Mouse (Mus musculus): Measurements from ENCODE around the gene 1110008L16Rik. TPM values are rescaled to one million over a fixed set of nuclear protein-coding genes. Genes with fewer than 3 reads are reported as not detected.
"Not testable (repeated sequence)": the region's sequence is repeated elsewhere in the genome, so short reads cannot be mapped to it uniquely, and the experiment has no call there.

1110008L16Rik gene
- polyA plus RNA-seq (2014; fragmentation: Nextera tagmentation; extraction: Ambion mirVana): 9.5 and 10.5 TPM in 2 replicates

- no peak within 1 kb of the TSS for H3K27ac ChIP-seq (replicated peaks; ENCODE audit: low read depth, low read length)
- no peak for DNase-seq
- no peaks in the 10 kb centered on the region for H3K9me3 ChIP-seq (ENCODE audit: control insufficient read depth, low read length)
- H3K4me3 ChIP-seq (replicated peaks; ENCODE audit: low read depth, low read length): no peak within 1 kb of the TSS
- peak within 1 kb of the TSS; percentile 64; the same call in 1 of the 2 replicates for H3K4me2 ChIP-seq (ENCODE audit: low read length)
- ATAC-seq (ENCODE audit: low FRiP score, low TSS enrichment): no peak
- no peak within 1 kb of the TSS for H3K9ac ChIP-seq (replicated peaks; ENCODE audit: low read length)
- WGBS: 95% methylated on average over 5 of the region's 5 CpGs
- H3K4me1 ChIP-seq (ENCODE audit: control insufficient read depth, insufficient read depth, low read length): peaks cover 23% of the 10 kb centered on the region
- H3K27me3 ChIP-seq (ENCODE audit: control insufficient read depth, insufficient read depth, low read length): no peaks in the 10 kb centered on the region
- peaks cover 35% of the 10 kb centered on the region for H3K36me3 ChIP-seq (ENCODE audit: control insufficient read depth, insufficient read depth, low read length)
Observed at GRCm38 (mm10) chr12:55299336-55299735, at the start of gene 1110008L16Rik. Gene 1110008L16Rik (plus strand): TSS chr12:55299577.

DNA sequence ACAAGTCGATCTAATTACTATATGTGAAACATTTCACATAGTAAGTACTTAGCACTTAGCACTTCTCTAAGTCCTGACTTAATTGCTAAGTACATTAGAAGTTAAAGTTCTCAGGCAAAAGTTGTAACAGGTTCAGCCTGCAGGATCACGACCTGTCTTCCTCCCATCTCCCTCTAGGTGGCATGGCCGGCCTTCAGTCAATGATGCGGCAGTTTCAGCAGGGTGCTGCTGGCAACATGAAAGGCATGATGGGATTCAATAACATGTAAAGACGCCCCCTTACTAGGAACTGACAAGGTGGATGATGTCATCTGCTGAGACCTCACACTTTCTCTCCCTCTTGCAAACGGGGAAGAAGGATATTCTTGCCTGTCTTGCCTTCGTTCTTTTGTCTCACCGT lies 37.4 kb upstream of the 1110008L16Rik start:
- not testable (repeated sequence) for H3K4me1 ChIP-seq (ENCODE audit: control insufficient read depth, insufficient read depth, low read length); DNase-seq; H3K9me3 ChIP-seq (ENCODE audit: control insufficient read depth, low read length); H3K4me2 ChIP-seq (ENCODE audit: low read length); H3K27ac ChIP-seq (replicated peaks; ENCODE audit: low read depth, low read length); ATAC-seq (ENCODE audit: low FRiP score, low TSS enrichment); H3K27me3 ChIP-seq (ENCODE audit: control insufficient read depth, insufficient read depth, low read length); H3K4me3 ChIP-seq (replicated peaks; ENCODE audit: low read depth, low read length); H3K9ac ChIP-seq (replicated peaks; ENCODE audit: low read length)
- WGBS: no CpG with 5 or more reads among the region's 8 CpGs
- peaks cover 16% of the 10 kb centered on the region for H3K36me3 ChIP-seq (ENCODE audit: control insufficient read depth, insufficient read depth, low read length)

- whole genome bisulfite sequencing: no CpG with 5 or more reads among the region's 5 CpGs
Observed at GRCm38 (mm10) chr12:55263385-55263784, 36.0 kb upstream of the 1110008L16Rik start.

GRCm38 (mm10) chr12:55272243-55272642 lies 27.1 kb upstream of the 1110008L16Rik start:
- WGBS: 81% methylated on average over 3 of the region's 3 CpGs

More at GRCm38 (mm10) chr12:55263385-55263784, 36.0 kb upstream of the 1110008L16Rik start:
- DNase-seq; H3K4me3 ChIP-seq (replicated peaks; ENCODE audit: low read depth, low read length); H3K4me1 ChIP-seq (ENCODE audit: control insufficient read depth, insufficient read depth, low read length); ATAC-seq (ENCODE audit: low FRiP score, low TSS enrichment); H3K27me3 ChIP-seq (ENCODE audit: control insufficient read depth, insufficient read depth, low read length); H3K36me3 ChIP-seq (ENCODE audit: control insufficient read depth, insufficient read depth, low read length); H3K4me2 ChIP-seq (ENCODE audit: low read length); H3K9ac ChIP-seq (replicated peaks; ENCODE audit: low read length); H3K27ac ChIP-seq (replicated peaks; ENCODE audit: low read depth, low read length); H3K9me3 ChIP-seq (ENCODE audit: control insufficient read depth, low read length): not testable (repeated sequence)

DNA sequence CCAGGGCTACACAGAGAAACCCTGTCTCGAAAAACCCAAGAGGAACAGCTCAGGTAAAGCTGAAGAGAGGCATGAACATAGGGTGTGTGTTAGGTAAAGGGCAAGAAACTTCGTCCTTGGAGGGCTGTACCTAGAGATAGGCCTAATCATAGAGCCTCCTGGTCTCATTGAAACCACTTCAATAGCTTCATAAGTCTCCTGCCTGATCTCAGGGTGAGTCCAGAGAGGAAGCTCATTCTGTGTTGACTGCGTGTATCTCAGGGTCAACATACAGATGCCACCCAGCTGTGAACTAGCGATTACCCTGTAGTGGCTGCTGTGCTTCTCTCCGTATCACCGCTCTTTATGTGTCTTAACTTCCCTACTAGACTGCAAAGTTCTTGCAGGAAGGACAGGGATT lies 21.8 kb upstream of the 1110008L16Rik start:
- H3K27ac ChIP-seq (replicated peaks; ENCODE audit: low read depth, low read length); H3K36me3 ChIP-seq (ENCODE audit: control insufficient read depth, insufficient read depth, low read length); H3K4me2 ChIP-seq (ENCODE audit: low read length); H3K4me1 ChIP-seq (ENCODE audit: control insufficient read depth, insufficient read depth, low read length); H3K27me3 ChIP-seq (ENCODE audit: control insufficient read depth, insufficient read depth, low read length); DNase-seq; H3K4me3 ChIP-seq (replicated peaks; ENCODE audit: low read depth, low read length); H3K9ac ChIP-seq (replicated peaks; ENCODE audit: low read length); H3K9me3 ChIP-seq (ENCODE audit: control insufficient read depth, low read length); ATAC-seq (ENCODE audit: low FRiP score, low TSS enrichment): not testable (repeated sequence)
- WGBS: 95% methylated on average over 3 of the region's 6 CpGs

More at GRCm38 (mm10) chr12:55272243-55272642, 27.1 kb upstream of the 1110008L16Rik start:
- H3K9ac ChIP-seq (replicated peaks; ENCODE audit: low read length): no peak overlapping the region
- no peaks in the 10 kb centered on the region for H3K27me3 ChIP-seq (ENCODE audit: control insufficient read depth, insufficient read depth, low read length)
- H3K4me1 ChIP-seq (ENCODE audit: control insufficient read depth, insufficient read depth, low read length): no peaks in the 10 kb centered on the region
- H3K9me3 ChIP-seq (ENCODE audit: control insufficient read depth, low read length): no peaks in the 10 kb centered on the region
- ATAC-seq (ENCODE audit: low FRiP score, low TSS enrichment): no peak
- H3K27ac ChIP-seq (replicated peaks; ENCODE audit: low read depth, low read length): no peak overlapping the region
- H3K36me3 ChIP-seq (ENCODE audit: control insufficient read depth, insufficient read depth, low read length): no peaks in the 10 kb centered on the region
- no peak overlapping the region for H3K4me2 ChIP-seq (ENCODE audit: low read length)
- no peak for DNase-seq
- no peak overlapping the region for H3K4me3 ChIP-seq (replicated peaks; ENCODE audit: low read depth, low read length)

DNA sequence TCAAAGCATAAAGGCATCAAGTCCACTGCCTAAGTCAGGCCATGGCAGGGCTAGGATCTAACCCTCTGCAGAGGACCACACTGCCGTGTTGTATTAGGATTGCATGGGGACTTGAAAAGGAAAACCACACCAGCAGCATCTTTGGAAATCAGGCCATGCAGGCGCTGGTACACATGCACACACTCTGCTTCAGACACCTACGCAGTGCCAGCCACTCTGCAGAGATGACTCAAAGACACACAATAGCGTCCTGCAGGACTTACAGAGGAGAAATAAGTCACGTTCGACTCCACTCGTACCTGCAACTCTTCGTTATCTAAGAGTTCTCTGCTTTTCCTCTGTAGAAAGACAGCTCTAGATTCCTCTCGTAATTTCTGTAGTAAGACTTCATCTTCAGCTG lies 1.3 kb upstream of the 1110008L16Rik start:
- no peak overlapping the region for H3K9ac ChIP-seq (replicated peaks; ENCODE audit: low read length)

DNA sequence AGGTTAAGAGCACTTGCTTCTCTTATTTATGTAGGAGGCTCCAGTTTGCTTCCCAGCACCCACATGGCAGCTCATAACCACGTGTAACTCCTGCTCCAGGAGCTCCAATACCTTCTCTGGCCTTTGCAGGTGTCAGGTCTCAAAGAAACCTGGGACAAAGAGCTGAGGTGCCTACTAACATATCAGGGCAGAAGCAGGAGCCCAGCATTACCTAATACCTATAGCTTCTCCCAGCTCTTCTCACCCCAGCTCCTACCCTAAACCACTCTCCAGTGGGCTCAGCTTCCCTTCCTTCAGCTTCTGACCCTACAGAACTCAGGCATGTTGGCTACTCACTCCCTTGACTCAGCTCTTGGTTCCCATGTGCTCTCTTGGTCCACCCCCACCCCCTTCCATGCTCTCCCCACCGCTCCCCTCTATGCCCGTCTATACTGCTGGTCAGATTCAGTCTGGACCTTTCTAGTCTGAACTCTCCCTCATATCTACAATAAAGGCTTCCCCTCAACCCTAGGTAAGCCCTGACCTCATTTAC lies 1.5 kb downstream of the 1110008L16Rik start:
- Histone ChIP-seq H3K9ac (replicated peaks; ENCODE audit: low read length) (no peak overlapping the region; the same call in 1 of the 2 replicates), H3K27ac (replicated peaks; ENCODE audit: low read depth, low read length) (no peak overlapping the region), H3K4me2 (ENCODE audit: low read length) (peak overlapping the region; percentile 64), H3K9me3 (ENCODE audit: control insufficient read depth, low read length) (no peaks in the 10 kb centered on the region), H3K4me3 (replicated peaks; ENCODE audit: low read depth, low read length) (peak overlapping the region; percentile 54), H3K4me1 (ENCODE audit: control insufficient read depth, insufficient read depth, low read length) (peaks cover 23% of the 10 kb centered on the region), H3K27me3 (ENCODE audit: control insufficient read depth, insufficient read depth, low read length) (no peaks in the 10 kb centered on the region), H3K36me3 (ENCODE audit: control insufficient read depth, insufficient read depth, low read length) (peaks cover 23% of the 10 kb centered on the region)
- 85% methylated on average over 3 of the region's 3 CpGs for WGBS
- DNase-seq: no peak
- ATAC-seq (ENCODE audit: low FRiP score, low TSS enrichment): no peak

More for the DNA sequence above, 1.3 kb upstream of the 1110008L16Rik start:
- DNase-seq (no peak), ATAC-seq (ENCODE audit: low FRiP score, low TSS enrichment) (no peak)
- 95% methylated on average over 9 of the region's 9 CpGs for WGBS
- H3K27ac ChIP-seq (replicated peaks; ENCODE audit: low read depth, low read length): no peak overlapping the region
- H3K9me3 ChIP-seq (ENCODE audit: control insufficient read depth, low read length): no peaks in the 10 kb centered on the region
- H3K36me3 ChIP-seq (ENCODE audit: control insufficient read depth, insufficient read depth, low read length): peaks cover 44% of the 10 kb centered on the region
- no peak overlapping the region for H3K4me2 ChIP-seq (ENCODE audit: low read length)
- H3K27me3 ChIP-seq (ENCODE audit: control insufficient read depth, insufficient read depth, low read length): no peaks in the 10 kb centered on the region
- H3K4me1 ChIP-seq (ENCODE audit: control insufficient read depth, insufficient read depth, low read length): peaks cover 14% of the 10 kb centered on the region
- H3K4me3 ChIP-seq (replicated peaks; ENCODE audit: low read depth, low read length): no peak overlapping the region

DNA sequence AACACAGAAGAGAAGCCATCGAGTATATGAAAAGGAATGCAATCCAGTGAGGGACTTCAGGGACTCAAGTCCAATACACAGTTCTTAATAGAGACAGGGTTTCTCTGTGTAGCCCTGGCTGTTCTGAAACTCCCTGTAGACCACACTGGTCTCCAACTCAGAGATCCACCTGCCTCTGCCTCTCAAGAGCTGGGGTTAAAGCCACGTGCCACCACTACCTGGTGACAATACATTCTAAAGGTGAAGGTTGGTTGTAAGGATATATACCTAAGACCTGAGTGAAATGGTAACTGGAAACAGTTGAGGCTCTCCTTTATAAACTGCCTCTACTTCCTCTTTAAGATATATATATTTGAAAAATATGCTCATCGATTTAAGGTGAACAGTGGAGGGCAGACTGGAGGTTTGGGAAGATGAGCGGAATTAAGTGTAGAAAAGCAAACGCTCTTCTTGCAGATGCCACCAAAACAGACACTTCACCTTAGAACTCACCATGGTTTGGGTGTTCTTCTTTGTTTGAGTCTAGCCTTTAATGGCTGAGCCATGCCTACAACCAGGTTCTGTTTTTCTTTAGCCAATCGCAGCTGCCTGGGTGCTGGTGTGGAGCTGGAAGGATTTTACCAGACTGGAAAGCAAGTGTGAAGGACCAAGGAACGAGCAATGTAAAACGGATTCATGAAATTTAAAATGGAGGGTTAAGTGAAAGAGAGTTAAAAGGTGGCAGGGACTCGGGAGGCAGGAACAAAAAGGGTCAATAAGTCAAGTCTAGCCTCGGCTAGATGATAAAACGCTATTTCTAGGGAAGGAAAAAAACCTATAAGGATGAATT lies 2.3 kb downstream of the 1110008L16Rik start:
- H3K27ac ChIP-seq (replicated peaks; ENCODE audit: low read depth, low read length): peak overlapping the region; percentile 81; the same call in 1 of the 2 replicates
- DNase-seq (no peak), ATAC-seq (ENCODE audit: low FRiP score, low TSS enrichment) (no peak)
- H3K9ac ChIP-seq (replicated peaks; ENCODE audit: low read length): peak overlapping the region; percentile 68
- H3K36me3 ChIP-seq (ENCODE audit: control insufficient read depth, insufficient read depth, low read length): peaks cover 17% of the 10 kb centered on the region
- no peaks in the 10 kb centered on the region for H3K27me3 ChIP-seq (ENCODE audit: control insufficient read depth, insufficient read depth, low read length)
- no peaks in the 10 kb centered on the region for H3K9me3 ChIP-seq (ENCODE audit: control insufficient read depth, low read length)
- H3K4me2 ChIP-seq (ENCODE audit: low read length): peak overlapping the region; percentile 64
- WGBS: 45% methylated on average over 11 of the region's 11 CpGs
- peak overlapping the region; percentile 54 for H3K4me3 ChIP-seq (replicated peaks; ENCODE audit: low read depth, low read length)
- H3K4me1 ChIP-seq (ENCODE audit: control insufficient read depth, insufficient read depth, low read length): peaks cover 23% of the 10 kb centered on the region
